Mouse (Mus musculus) limb, embryonic 10.5 days (tissue): ENCODE measurements at regions not wholly inside any gene's neighbourhood (a gene's known extent, or its start where the extent isn't known, plus 50 kb on each side); places are given as distances from the start of the nearest gene placed in this dataset.
A peak's percentile ranks its signal among the peaks of the same experiment; 100 is the strongest.

Source experiments
- DNase-seq: peaks from one replicate; pipeline ENCODE4 v3.0.0-alpha.2; 2017; ENCODE audit warnings: low spot score
- H3K27ac ChIP-seq: fragments of 300-500 bp; sonication (generic); 2 replicates; pipeline ENCODE4 v1.5.1; 2016; ENCODE audit warnings: mild to moderate bottlenecking
- H3K27me3 ChIP-seq: fragments of 300-500 bp; sonication (generic); 2 replicates; pipeline ENCODE4 v1.6.1; 2016; ENCODE audit warnings: low read depth, mild to moderate bottlenecking; ENCODE audit not compliant: poor library complexity, severe bottlenecking
- H3K36me3 ChIP-seq: fragments of 300-500 bp; sonication (generic); 2 replicates; pipeline ENCODE4 v1.6.1; 2016; ENCODE audit warnings: mild to moderate bottlenecking, moderate library complexity
- H3K4me1 ChIP-seq: fragments of 300-500 bp; sonication (generic); 2 replicates; pipeline ENCODE4 v1.6.1; 2016
- H3K4me3 ChIP-seq: fragments of 300-500 bp; sonication (generic); 2 replicates; pipeline ENCODE4 v1.5.1; 2016; ENCODE audit warnings: mild to moderate bottlenecking, moderate library complexity
- H3K9me3 ChIP-seq: fragments of 300-500 bp; sonication (generic); replicated peaks from 2 replicates; pipeline ENCODE4 v1.6.1; 2016; ENCODE audit warnings: mild to moderate bottlenecking
- WGBS: fragments of 180-500 bp; shearing (Covaris S2); methylation state at CpG from one replicate; pipeline ENCODE4 v1.1.7; 2016; 5-methylcytosine and 5-hydroxymethylcytosine counted together

DNA sequence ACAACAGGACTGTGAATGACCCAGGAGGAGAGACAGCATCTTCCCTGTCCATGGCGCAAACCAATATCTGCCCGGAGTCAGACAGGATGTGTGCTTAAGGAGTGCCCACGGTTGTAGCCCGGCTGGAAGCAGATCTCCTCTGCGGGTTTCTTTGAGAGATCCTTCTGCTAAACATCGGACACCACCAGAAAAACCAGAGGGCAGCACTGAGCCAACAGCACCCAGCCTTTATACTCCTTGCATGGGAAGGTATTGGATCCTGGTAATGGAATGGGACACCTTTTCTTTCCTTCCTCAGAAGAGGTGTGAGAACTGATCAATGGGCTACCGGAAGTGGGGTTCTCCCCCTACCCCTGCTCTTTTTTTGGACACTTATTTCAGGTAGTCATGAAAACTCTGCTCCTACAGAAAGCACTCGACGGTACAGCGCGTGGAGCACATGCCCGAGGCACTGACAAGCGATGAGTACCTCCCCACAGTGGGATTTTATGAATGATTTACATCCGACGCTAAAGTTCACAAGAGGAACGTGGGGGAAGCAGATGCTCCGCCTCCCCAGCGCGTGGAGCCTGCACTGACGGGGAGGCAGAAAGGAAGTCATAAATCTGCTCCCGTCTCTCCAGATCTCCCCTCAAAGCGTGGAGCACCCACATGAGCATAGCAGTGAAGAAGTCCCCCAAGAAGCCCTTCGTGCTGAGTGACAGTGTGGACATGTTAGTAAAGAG, 278.9 kb downstream of the Vrk1 start:
- H3K27ac ChIP-seq, result no peak overlapping the region
- no peaks in the 10 kb centered on the region for H3K36me3 ChIP-seq
- H3K27me3 ChIP-seq, result no peaks in the 10 kb centered on the region
- no peaks in the 10 kb centered on the region for H3K9me3 ChIP-seq
- peaks cover 8% of the 10 kb centered on the region for H3K4me1 ChIP-seq
- H3K4me3 ChIP-seq, result no peak overlapping the region
- WGBS, result 66% methylated on average over 23 of the region's 23 CpGs
- DNase-seq, result no peak

DNA sequence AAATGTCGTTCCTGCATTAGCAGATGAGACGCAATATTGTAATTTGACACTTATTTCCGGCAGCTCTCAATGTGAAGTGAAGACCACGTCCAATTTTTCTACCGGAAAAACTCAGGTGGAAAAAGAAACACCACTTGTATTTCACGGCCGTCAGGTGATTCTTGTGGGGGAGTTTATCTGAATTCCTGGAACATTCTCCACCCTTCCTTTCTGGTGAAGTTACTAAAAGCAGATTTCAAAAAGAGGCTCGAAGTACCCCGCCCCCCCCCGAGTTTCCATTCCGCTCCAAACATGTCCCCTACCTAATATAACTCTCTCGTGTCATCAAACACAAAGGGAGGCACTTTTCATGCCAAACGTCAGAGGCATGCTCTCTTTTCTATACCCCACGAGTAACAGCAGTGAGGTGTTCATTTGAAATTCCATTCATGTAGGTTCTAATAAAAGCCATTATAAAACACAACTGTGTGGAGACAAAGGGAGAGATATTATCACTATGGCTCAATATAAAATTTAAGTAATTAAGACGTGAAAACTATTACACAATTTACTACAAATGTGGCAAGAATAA, 281.5 kb downstream of the Vrk1 start:
- DNase-seq, result no peak
- Histone ChIP-seq H3K27ac (no peak overlapping the region), H3K9me3 (no peaks in the 10 kb centered on the region), H3K36me3 (no peaks in the 10 kb centered on the region), H3K4me1 (peaks cover 8% of the 10 kb centered on the region), H3K4me3 (no peak overlapping the region), H3K27me3 (no peaks in the 10 kb centered on the region)
- WGBS, result 81% methylated on average over 15 of the region's 15 CpGs

DNA sequence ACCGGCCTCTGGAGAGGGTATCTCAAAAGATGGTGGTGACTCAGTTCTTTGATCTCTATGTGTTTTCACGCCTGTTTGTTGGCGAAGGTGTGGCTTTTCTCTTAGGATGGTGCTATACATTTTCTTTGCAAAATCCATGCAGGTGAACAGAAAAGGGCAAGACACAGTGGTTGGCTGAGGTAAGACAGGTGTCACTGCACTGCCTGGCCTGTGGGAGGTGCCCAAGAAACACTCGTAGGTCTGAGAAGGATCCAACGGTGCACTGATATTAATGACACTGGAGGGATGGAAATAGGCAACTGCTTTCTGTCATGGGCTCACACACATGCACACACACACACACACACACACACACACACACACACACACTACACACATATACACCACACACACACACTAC, 283.1 kb downstream of the Vrk1 start:
- no peak overlapping the region for H3K27ac ChIP-seq

DNA sequence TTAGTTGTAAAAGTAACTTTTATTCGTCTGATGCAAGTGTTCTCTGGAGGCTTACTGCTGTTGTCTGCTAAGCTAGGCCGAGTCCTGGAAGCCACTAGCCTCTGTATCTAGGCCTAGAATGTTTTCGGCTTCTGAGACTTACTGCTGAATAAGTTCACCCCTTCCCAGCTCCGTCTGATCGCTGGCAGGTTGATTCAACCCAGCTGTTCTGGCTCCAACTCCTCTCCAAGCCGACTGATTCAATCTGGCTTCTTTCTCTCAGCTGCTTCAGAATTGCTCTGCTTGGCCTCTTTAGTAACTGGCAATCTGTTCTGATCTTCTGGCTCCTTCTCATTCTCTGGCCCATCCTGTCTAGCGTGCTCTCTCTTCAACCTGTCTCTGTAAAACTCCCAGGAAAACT, 285.6 kb downstream of the Vrk1 start:
- H3K36me3 ChIP-seq, result no peaks in the 10 kb centered on the region
- no peaks in the 10 kb centered on the region for H3K4me1 ChIP-seq
- H3K27me3 ChIP-seq, result no peaks in the 10 kb centered on the region
- DNase-seq, result no peak
- no peaks in the 10 kb centered on the region for H3K9me3 ChIP-seq
- no peak overlapping the region for H3K27ac ChIP-seq
- 52% methylated on average over 7 of the region's 7 CpGs for WGBS
- H3K4me3 ChIP-seq, result no peak overlapping the region

More for the DNA sequence above, 283.1 kb downstream of the Vrk1 start:
- Histone ChIP-seq H3K9me3 (no peaks in the 10 kb centered on the region), H3K4me3 (no peak overlapping the region), H3K36me3 (no peaks in the 10 kb centered on the region), H3K27me3 (no peaks in the 10 kb centered on the region), H3K4me1 (peaks cover 8% of the 10 kb centered on the region)
- WGBS, result 55% methylated on average over 5 of the region's 5 CpGs
- no peak for DNase-seq

DNA sequence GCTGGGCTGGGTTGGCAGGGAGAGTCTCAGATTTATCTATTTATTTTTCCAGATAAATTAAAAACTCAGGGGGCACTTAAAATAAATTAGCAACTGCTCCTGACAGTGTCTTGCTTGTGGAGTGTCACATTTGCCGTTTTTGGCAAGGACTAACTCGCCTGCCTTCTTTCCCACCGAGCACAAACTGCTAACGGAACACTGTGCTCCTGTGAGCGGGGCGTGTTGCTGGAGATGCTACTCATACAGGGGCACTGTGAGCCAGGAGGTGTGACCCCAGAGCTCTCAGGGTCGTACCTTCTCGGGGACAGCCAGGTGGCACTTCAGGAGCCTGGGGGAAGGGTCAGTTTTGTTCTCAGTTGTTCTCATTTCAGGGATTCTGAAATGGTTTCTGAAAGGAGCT, 292.6 kb downstream of the Vrk1 start:
- 69% methylated on average over 8 of the region's 8 CpGs for WGBS
- DNase-seq, result no peak
- no peaks in the 10 kb centered on the region for H3K9me3 ChIP-seq
- H3K4me1 ChIP-seq, result no peaks in the 10 kb centered on the region
- H3K27me3 ChIP-seq, result no peaks in the 10 kb centered on the region
- no peak overlapping the region for H3K4me3 ChIP-seq
- no peaks in the 10 kb centered on the region for H3K36me3 ChIP-seq
- no peak overlapping the region for H3K27ac ChIP-seq

DNA sequence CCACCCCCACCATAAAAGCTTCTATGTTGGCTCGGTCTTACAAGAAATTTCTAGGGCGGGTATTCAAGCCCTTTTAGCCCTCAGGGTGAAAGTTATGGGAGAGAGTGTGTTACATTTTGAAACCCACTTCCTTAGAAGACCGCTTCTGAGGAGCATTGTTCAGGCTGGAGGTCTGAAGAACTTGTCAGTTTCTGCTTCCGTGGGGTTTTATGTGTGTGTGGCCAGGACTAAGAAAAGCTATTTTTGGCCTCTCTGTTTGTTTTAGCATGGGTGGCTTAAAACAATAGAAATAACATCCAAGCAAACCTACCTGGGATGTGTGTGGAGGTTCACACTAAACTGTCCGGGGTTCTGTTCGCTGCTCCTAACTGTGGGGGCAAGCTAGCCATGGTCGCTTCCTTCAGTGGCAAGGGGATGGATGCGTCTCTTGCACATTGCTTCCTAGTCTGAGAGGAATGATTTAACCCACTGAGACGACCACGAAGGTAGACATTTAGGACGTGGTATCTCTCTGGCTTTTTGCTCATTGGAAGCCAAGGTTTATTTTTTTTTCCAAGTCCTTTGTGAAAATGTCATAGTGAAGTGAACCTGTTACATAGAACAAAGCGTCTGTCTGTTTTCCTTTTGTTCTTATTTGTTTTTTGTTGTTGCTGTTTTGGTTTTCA, 298.4 kb downstream of the Vrk1 start:
- Histone ChIP-seq H3K27me3 (peaks cover 28% of the 10 kb centered on the region), H3K4me3 (no peak overlapping the region), H3K4me1 (peaks cover 23% of the 10 kb centered on the region), H3K9me3 (no peaks in the 10 kb centered on the region), H3K36me3 (no peaks in the 10 kb centered on the region), H3K27ac (no peak overlapping the region)
- no peak for DNase-seq
- 82% methylated on average over 12 of the region's 12 CpGs for whole genome bisulfite sequencing

DNA sequence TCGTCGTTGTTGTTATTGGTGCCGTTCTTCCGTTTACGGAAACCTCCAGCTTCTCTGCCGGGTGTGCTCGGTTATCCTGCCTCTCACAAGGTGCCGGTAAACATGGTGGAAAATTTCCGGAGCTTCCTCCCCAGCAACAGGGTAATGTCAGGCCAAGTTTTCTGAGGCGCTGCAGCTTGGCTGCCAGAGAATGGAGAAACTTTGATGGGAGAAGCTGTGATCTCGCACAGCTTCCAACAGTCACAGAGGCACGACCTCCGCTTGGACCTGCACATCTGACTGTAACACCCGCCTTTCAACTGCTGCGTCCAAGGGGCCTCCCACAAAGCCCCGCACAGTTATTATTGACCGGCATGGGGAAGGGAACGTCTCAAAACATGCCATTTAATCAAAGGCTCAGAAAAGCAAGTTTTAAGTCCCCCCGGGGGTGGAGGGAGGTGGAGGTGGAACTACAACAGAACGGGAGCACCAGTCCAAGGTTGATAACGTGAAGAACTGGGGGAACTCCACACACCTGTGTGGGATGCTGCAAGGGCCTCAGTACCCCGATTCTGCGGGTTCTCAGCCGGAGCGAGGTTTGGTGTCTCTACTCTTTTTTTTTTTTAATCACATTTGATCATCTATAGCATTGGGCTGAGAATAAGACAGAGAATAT, 299.1 kb downstream of the Vrk1 start:
- no peak overlapping the region for H3K27ac ChIP-seq
- H3K9me3 ChIP-seq, result no peaks in the 10 kb centered on the region
- H3K27me3 ChIP-seq, result peaks cover 28% of the 10 kb centered on the region
- no peak overlapping the region for H3K4me3 ChIP-seq
- WGBS, result 81% methylated on average over 25 of the region's 25 CpGs
- no peaks in the 10 kb centered on the region for H3K36me3 ChIP-seq
- DNase-seq, result no peak
- H3K4me1 ChIP-seq, result peaks cover 23% of the 10 kb centered on the region

DNA sequence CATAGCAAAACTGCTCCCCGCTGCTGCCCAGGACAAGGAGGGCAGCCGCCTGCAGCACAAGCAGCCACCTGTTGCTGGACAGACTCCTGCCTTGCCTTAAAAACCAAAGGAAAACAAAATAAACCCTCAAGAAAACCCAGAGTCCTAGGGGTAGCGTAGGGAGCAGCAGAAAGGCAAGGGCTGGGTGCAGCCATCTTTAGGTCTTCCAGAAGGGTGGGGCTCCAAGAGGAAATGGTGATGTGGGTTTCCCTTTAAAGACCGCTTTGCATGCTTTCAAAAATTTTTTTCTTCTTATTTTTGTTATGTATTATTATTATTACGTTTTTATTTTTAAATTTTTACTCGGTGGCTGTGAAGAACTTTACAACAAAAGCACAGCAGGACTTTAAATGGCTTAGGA, 300.1 kb downstream of the Vrk1 start:
- Histone ChIP-seq H3K27me3 (peaks cover 28% of the 10 kb centered on the region), H3K4me3 (peak overlapping the region; percentile 59), H3K36me3 (no peaks in the 10 kb centered on the region), H3K4me1 (peaks cover 23% of the 10 kb centered on the region), H3K9me3 (no peaks in the 10 kb centered on the region), H3K27ac (no peak overlapping the region)
- no peak for DNase-seq
- WGBS, result 43% methylated on average over 6 of the region's 6 CpGs

DNA sequence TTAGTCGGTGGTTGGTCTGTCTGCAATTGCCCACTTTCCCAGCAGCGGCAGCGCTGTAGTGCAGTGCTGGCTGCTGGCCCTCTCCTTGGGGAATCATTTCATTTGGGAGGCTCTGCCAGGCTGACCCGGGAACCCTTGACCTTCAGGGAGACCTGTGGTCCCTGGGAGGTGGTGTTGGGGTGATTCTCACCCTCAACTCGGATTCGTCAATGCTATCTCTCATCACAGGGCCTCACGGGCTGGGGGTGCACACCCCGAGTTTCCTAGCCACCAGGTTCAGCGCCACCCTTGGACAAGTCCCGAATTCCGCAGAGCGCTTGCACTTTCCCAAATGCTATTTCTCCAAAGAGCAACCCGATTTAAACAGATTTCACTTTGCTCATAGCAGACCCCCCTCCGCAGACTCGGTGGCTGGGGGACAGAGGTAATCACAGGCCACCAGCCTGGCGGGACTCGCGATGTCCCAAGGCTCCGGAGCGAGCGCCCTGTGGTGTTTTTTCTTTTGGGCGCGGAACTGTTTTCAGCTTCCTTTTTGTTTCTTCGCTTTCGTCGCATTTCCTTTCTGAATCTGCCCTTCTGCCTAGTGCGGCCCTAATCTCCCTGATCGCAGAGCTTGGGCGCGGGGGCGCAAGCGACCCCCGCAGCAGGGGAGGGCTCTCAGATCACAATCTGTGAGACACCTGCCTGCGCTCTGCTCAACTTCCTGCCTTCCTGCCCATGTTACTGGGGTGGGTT, 300.7 kb downstream of the Vrk1 start:
- Histone ChIP-seq H3K4me3 (peak overlapping the region; percentile 59), H3K27me3 (peaks cover 28% of the 10 kb centered on the region), H3K36me3 (no peaks in the 10 kb centered on the region), H3K4me1 (peaks cover 23% of the 10 kb centered on the region), H3K27ac (peak overlapping the region; percentile 77), H3K9me3 (no peaks in the 10 kb centered on the region)
- 1% methylated on average over 34 of the region's 34 CpGs for WGBS
- DNase-seq, result peak; percentile 60

DNA sequence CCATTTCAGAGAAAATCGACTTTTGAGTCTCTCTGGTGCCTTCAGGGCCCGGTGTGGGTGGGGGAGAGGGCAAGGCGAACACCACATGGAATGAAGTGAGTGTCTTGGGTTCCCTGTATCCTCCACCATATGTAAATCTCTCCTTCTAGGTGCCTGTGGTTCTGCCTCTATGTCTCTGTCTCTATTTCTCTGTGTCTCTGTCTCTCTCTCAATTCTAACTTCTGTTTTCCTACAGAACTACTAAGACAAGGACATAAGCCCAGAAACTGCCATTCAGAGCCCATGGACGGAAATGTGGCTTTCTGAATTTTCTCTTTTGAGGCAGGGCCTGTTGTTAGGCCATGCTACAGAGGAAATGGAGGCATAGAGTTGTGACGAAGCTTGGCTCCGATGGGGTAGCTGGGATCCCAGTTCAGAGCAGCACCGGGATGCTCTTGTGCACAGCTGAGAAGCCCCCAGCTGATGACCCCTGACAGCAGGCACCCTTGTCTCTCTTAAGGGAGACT, 301.3 kb downstream of the Vrk1 start:
- DNase-seq, result no peak
- H3K36me3 ChIP-seq, result no peaks in the 10 kb centered on the region
- H3K4me3 ChIP-seq, result peak overlapping the region; percentile 59
- WGBS, result 47% methylated on average over 7 of the region's 7 CpGs
- H3K27ac ChIP-seq, result peak overlapping the region; percentile 77; the same call in 1 of the 2 replicates
- no peaks in the 10 kb centered on the region for H3K9me3 ChIP-seq
- peaks cover 23% of the 10 kb centered on the region for H3K4me1 ChIP-seq
- peaks cover 28% of the 10 kb centered on the region for H3K27me3 ChIP-seq

DNA sequence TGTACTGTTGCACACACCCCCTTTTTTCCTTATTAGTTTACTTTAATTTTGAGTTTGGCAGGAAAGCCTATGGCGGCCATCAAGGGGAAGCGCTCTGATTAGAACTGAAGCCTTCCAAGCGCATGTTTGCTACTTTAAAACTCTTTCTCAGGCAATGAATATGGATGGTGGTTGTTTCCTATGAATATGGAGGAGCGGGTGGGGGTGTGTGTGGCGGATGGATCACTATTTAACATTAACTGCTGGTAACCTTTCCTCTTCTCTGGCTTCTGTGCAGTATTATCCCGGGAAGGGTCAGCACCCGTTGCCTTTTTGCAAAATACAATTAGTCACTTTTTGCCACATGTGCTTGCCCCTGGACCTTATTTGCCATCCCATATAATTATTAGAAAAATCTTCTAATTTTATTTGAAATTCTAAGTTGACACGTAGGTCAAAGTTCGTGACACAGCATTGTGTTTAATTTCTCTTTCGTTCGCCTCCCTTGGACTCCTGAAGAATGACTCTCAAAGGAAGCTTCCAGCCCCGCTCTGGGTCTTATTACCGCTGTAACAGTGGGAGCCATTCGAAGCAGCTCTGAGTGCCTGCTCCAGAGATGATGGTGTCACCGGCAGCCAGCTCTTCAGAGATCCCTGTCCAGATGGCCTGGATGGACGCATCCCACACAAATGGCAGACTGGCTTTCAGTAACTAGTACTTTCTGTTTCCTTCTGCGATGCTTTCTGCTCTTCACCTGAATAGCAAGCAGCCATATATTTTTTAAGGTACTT, 302.0 kb downstream of the Vrk1 start:
- no peaks in the 10 kb centered on the region for H3K9me3 ChIP-seq
- peaks cover 28% of the 10 kb centered on the region for H3K27me3 ChIP-seq
- no peak overlapping the region for H3K4me3 ChIP-seq
- 69% methylated on average over 17 of the region's 17 CpGs for WGBS
- peaks cover 23% of the 10 kb centered on the region for H3K4me1 ChIP-seq
- H3K27ac ChIP-seq, result no peak overlapping the region
- no peak for DNase-seq
- no peaks in the 10 kb centered on the region for H3K36me3 ChIP-seq

DNA sequence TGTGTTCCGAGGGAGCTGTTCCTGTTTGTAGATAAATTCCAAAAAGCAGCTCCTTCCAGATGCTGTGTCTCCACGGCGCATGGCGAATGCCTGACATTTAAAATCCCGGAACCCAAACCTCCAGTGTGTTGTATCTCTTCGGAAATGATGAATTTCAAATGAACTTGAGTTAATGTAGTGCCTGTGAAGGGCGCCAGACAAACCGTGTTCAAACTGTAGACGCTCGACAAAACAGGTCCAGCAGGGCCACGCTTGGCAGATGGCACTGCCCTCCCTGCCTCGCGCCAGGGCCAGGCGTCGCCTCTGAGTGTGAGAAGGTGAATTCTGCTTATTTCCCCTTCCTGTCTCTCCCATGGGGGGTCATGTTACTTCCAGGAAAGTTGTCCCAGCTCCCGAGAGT, 307.7 kb downstream of the Vrk1 start:
- H3K27ac ChIP-seq, result no peak overlapping the region
- no peaks in the 10 kb centered on the region for H3K36me3 ChIP-seq
- H3K27me3 ChIP-seq, result peaks cover 2% of the 10 kb centered on the region; the same call in 1 of the 2 replicates
- H3K4me3 ChIP-seq, result no peak overlapping the region
- 94% methylated on average over 16 of the region's 16 CpGs for WGBS
- no peak for DNase-seq
- H3K4me1 ChIP-seq, result 0 out of 2 replicates have a peak, but pooled peaks cover 6% of the 10 kb centered on the region
- no peaks in the 10 kb centered on the region for H3K9me3 ChIP-seq
